Mouse (Mus musculus) midbrain, embryonic 12.5 days (tissue): ENCODE data around the gene Adgb. TPM values are rescaled to one million over a fixed set of nuclear protein-coding genes. Genes with fewer than 3 reads are reported as not detected.
A peak's percentile ranks its signal among the peaks of the same experiment; 100 is the strongest.
"Not testable (repeated sequence)": the region's sequence is repeated elsewhere in the genome, so short reads cannot be mapped to it uniquely, and the experiment has no call there.

Experiments
- ATAC-seq: fragments of 200-750 bp; cut with Nextera tagmentation; 2 replicates; pipeline ENCODE4 v1.8.0; 2017; ENCODE audit warnings: low read depth, moderate TSS enrichment, moderate library complexity; ENCODE audit not compliant: low FRiP score
- H3K27ac ChIP-seq: fragments of 300-500 bp; sonication (generic); replicated peaks from 2 replicates; pipeline ENCODE4 v1.5.1; 2016; ENCODE audit warnings: mild to moderate bottlenecking
- H3K27me3 ChIP-seq: fragments of 300-500 bp; sonication (generic); 2 replicates; pipeline ENCODE4 v1.6.1; 2016; ENCODE audit warnings: mild to moderate bottlenecking
- H3K36me3 ChIP-seq: fragments of 300-500 bp; sonication (generic); 2 replicates; pipeline ENCODE4 v1.6.1; 2016
- H3K4me1 ChIP-seq: fragments of 300-500 bp; sonication (generic); 2 replicates; pipeline ENCODE4 v1.6.1; 2016
- H3K4me2 ChIP-seq: fragments of 300-500 bp; sonication (generic); replicated peaks from 2 replicates; pipeline ENCODE4 v1.6.1; 2016; ENCODE audit warnings: mild to moderate bottlenecking, moderate library complexity
- H3K4me3 ChIP-seq: fragments of 300-500 bp; sonication (generic); 2 replicates; pipeline ENCODE4 v1.5.1; 2016; ENCODE audit warnings: mild to moderate bottlenecking
- H3K9ac ChIP-seq: fragments of 300-500 bp; sonication (generic); replicated peaks from 2 replicates; pipeline ENCODE4 v1.6.1; 2016; ENCODE audit warnings: mild to moderate bottlenecking, moderate library complexity
- H3K9me3 ChIP-seq: fragments of 300-500 bp; sonication (generic); 2 replicates; pipeline ENCODE4 v1.6.1; 2016; ENCODE audit warnings: mild to moderate bottlenecking
- WGBS: fragments of 180-500 bp; shearing (Covaris S2); methylation state at CpG from one replicate; pipeline ENCODE4 v1.1.7; 2016; 5-methylcytosine and 5-hydroxymethylcytosine counted together
- polyA plus RNA-seq: library from polyadenylated mRNA; unstranded; fragments of >200 nt; fragmentation: Nextera tagmentation; extraction: Ambion mirVana; gene quantifications from 2 replicates; pipeline ENCODE4 v1.2.1, GENCODE M21; 2016

Adgb gene
- polyA plus RNA-seq: 0.11 and 0.14 TPM in 2 replicates

DNA sequence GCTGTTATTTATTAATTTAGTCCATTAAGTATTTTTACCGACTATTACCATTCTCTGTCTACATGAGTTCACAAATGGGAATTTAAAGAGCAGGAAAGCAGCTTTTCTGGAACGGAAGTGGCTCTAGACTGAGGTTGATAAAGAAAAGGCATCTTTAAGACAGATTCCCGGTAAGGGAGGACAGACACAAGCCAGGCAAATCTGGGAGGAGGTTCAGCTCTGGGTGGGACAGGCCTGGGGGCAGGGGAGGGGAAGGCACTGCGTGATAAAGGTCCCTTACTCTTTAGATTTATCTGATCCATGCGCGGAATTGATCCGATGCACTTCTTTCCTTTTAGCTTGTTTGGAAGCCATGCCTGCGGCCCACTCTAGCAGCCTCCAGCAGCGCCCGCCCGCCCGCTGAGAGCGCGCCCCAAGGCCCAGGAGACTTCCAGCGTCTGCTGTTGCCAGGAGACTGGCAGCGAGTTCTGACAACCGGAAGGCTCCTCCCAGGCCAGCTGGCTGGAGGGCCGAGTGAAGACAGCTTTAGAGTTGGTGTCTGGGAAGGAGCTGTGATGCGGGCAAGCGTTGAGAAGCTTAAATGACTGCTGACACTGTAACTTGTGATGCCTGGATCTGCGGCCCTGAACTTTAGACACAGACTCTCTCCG lies at the start of gene Adgb:
Adgb (minus strand) TSS at position 366 of the 650 bp plus-strand sequence.
- 5% methylated on average over 22 of the region's 22 CpGs for WGBS
- H3K9ac ChIP-seq: peak within 1 kb of the TSS; percentile 41; the same call in 1 of the 2 replicates

DNA sequence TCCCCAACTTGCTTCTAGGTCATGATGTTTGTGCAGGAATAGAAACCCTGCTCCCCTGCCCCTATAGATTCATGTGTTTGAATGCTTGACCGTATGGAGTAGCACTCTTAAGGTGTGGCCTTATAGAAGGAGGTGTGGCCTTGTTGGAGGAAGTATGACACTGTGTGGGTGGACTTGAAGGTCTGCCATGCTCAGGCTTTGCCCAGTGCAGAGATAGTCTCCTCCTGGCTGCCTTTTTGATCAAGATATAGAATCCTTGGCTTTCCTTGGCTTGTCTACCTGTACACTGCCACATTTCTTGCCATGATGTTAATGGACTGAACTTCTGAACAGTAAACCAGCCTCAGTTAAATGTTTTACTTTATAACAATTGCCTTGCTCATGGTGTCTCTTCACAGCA lies 8.0 kb upstream of the Adgb start:
- ATAC-seq: no peak
- WGBS: 97% methylated on average over 1 of the region's 1 CpGs
- Histone ChIP-seq H3K4me3 (no peak overlapping the region), H3K27me3 (no peaks in the 10 kb centered on the region), H3K4me2 (no peak overlapping the region), H3K36me3 (no peaks in the 10 kb centered on the region), H3K9me3 (no peaks in the 10 kb centered on the region), H3K27ac (no peak overlapping the region), H3K4me1 (no peaks in the 10 kb centered on the region), H3K9ac (no peak overlapping the region)

More for the DNA sequence above, at the start of gene Adgb:
- Histone ChIP-seq H3K4me2 (peak within 1 kb of the TSS; percentile 54), H3K4me1 (peaks cover 14% of the 10 kb centered on the region), H3K27ac (no peak within 1 kb of the TSS; the same call in 1 of the 2 replicates), H3K27me3 (no peaks in the 10 kb centered on the region), H3K4me3 (peak within 1 kb of the TSS; percentile 32), H3K9me3 (no peaks in the 10 kb centered on the region), H3K36me3 (no peaks in the 10 kb centered on the region)
- peak; percentile 94 for ATAC-seq

DNA sequence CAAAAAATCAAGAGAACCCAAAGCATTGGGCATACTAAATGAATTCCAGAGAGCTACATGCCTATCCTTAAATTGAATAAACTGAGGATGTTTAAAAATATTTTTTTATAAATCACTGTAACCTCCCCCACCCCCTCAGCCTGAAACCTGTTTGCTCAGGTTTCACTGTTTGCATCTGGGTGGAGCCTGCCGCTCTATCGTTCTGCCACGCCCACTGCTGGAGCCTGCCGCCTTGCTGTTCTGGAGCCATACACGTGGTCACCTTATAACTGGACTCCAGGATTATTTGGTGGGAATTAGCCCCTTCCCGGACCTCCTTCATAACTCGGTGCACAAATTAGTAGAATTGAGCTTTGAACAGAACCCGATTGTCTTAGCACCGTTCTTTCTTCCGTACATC lies 5.3 kb upstream of the Adgb start:
- not testable (repeated sequence) for ATAC-seq, H3K9me3 ChIP-seq
- WGBS: 59% methylated on average over 10 of the region's 10 CpGs

DNA sequence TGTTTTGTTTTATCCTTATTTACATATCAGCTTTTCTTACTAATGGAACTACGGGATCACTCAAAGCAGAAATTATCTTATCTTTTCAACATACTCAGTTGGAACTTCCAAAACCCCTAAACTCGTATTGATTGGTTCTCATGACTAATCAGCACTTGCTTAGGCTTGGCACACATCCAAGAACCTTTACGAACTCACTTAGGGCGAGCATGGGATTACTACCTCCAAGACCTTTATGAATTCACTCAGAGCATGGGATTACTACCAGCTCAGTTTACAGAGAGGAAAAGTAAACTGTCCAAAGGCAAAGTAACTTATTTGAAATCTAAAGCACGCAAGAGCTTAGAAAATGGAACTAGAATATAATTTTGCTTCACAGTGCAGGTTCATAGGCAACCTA lies 4.8 kb upstream of the Adgb start:
- 76% methylated on average over 5 of the region's 5 CpGs for WGBS
- H3K4me1 ChIP-seq: peaks cover 9% of the 10 kb centered on the region

More for the DNA sequence above, 5.3 kb upstream of the Adgb start:
- not testable (repeated sequence) for H3K4me1 ChIP-seq, H3K27ac ChIP-seq, H3K36me3 ChIP-seq, H3K27me3 ChIP-seq, H3K9ac ChIP-seq, H3K4me2 ChIP-seq, H3K4me3 ChIP-seq

DNA sequence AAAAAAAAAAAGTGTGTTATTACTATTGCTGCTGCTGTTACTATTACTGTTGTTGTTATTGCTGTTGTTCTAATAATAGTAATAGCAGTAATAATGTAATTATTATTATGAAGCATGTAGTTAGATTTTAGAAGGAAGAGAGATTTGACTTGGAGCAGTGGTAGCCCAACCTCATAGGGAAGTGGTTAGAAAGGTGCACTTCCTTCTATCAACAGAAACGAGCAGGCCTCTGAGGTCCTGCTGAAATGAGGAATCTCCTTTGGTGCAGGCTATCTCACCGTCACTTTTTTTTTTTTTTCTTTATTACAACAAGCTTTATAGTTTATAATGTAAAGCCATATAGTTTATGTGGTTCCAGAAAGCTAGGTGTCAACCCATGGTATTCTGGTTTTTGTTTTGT lies 4.4 kb upstream of the Adgb start:
- Histone ChIP-seq H3K9me3 (no peaks in the 10 kb centered on the region), H3K4me1 (peaks cover 10% of the 10 kb centered on the region), H3K27ac (no peak overlapping the region), H3K36me3 (no peaks in the 10 kb centered on the region), H3K4me2 (no peak overlapping the region), H3K27me3 (no peaks in the 10 kb centered on the region), H3K4me3 (no peak overlapping the region), H3K9ac (no peak overlapping the region)
- ATAC-seq: no peak
- 94% methylated on average over 2 of the region's 2 CpGs for WGBS

More for the DNA sequence above, 4.8 kb upstream of the Adgb start:
- no peak for ATAC-seq
- Histone ChIP-seq H3K36me3 (no peaks in the 10 kb centered on the region), H3K9ac (no peak overlapping the region), H3K27me3 (no peaks in the 10 kb centered on the region), H3K9me3 (no peaks in the 10 kb centered on the region), H3K4me2 (no peak overlapping the region), H3K27ac (no peak overlapping the region), H3K4me3 (no peak overlapping the region)

DNA sequence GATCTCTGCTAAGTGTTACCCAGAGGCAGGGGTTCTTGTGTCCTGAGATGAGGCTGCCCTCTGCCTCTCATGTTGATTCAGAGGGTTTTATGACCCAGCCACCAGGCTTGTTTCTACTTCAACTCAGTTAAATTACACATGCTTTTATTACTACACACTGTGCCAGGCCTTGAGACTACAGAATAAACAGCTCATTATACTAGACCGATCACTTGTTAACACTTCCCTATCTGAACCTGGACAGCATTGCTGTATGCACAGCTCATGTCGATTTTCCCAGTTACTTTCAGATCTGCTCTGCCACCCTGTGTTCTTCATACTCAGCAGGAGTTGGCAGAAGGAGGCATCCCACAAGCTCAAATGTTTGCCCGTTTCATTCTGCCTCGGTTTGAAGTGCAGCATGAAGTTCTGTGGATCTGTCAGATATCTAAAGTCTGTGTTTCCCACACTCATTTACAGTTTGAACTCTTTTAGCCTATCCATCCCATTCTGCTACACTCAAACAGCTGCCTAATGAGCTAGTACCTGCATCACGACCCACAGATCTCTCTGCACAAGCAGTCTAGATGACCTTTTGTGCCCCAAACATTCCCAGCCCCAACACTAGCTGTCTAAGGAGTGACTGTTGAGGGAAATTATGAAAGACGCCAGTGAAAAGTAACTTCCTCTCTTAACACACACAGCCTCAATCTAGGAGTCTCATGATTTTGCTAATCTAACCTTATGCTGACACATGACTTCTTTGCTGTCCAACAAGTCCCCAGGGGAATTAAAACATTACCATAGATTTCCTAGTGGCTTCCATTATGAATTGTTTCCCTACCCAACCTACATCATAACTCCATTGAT lies 3.2 kb downstream of the Adgb start:
- no peak overlapping the region for H3K4me2 ChIP-seq
- no peak overlapping the region for H3K9ac ChIP-seq
- no peaks in the 10 kb centered on the region for H3K27me3 ChIP-seq
- H3K9me3 ChIP-seq: no peaks in the 10 kb centered on the region
- peaks cover 14% of the 10 kb centered on the region for H3K4me1 ChIP-seq
- H3K36me3 ChIP-seq: no peaks in the 10 kb centered on the region
- H3K4me3 ChIP-seq: no peak overlapping the region
- no peak for ATAC-seq
- 72% methylated on average over 6 of the region's 6 CpGs for WGBS
- no peak overlapping the region for H3K27ac ChIP-seq

DNA sequence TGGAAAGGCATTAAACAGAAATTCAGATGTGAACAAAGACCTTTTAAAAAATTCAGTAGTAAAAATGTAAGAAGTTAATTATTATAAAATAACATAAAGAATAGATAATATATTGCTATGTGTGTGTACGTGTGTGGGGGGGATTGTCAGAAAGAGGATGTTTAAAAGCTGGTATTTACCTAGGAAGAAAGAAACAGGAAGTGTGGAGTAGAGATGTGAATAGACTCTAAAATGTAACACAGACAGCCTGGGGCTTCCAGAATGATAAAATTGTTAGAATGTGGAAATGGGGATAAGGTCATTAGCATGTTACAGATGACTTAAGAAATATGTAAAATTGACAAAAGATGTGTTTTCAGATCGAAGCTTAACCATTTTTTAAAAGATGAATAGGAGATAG lies 12.0 kb downstream of the Adgb start:
- H3K4me3 ChIP-seq: no peak overlapping the region
- no peaks in the 10 kb centered on the region for H3K4me1 ChIP-seq
- H3K36me3 ChIP-seq: no peaks in the 10 kb centered on the region
- H3K27me3 ChIP-seq: no peaks in the 10 kb centered on the region
- no peak overlapping the region for H3K4me2 ChIP-seq
- no peak overlapping the region for H3K9ac ChIP-seq
- 80% methylated on average over 2 of the region's 2 CpGs for WGBS
- no peak for ATAC-seq
- H3K9me3 ChIP-seq: no peaks in the 10 kb centered on the region
- H3K27ac ChIP-seq: no peak overlapping the region

DNA sequence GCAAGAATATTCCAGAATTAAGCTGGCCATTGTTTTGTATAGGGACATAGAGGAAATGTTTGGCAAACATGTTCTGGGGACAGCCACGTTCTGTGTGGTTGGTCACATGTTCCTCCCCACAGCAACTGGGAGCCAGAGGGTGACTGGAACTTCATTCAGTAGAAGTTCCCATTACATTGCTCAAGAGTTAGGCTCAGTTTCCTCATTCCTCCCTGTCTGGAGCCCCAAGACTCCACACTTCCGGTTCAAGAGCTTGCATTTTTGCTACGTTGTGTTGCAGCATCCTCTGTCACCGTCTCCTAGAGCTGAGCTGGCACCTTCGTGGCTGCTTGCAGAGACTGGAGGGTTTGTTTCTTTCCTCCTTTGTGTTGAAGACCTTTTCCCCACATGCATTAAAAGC lies 15.1 kb downstream of the Adgb start:
- H3K4me1 ChIP-seq: no peaks in the 10 kb centered on the region
- H3K27ac ChIP-seq: no peak overlapping the region
- 87% methylated on average over 5 of the region's 5 CpGs for WGBS
- H3K9ac ChIP-seq: no peak overlapping the region
- H3K9me3 ChIP-seq: no peaks in the 10 kb centered on the region
- H3K4me2 ChIP-seq: no peak overlapping the region
- H3K36me3 ChIP-seq: no peaks in the 10 kb centered on the region
- no peak overlapping the region for H3K4me3 ChIP-seq
- H3K27me3 ChIP-seq: no peaks in the 10 kb centered on the region
- ATAC-seq: no peak

DNA sequence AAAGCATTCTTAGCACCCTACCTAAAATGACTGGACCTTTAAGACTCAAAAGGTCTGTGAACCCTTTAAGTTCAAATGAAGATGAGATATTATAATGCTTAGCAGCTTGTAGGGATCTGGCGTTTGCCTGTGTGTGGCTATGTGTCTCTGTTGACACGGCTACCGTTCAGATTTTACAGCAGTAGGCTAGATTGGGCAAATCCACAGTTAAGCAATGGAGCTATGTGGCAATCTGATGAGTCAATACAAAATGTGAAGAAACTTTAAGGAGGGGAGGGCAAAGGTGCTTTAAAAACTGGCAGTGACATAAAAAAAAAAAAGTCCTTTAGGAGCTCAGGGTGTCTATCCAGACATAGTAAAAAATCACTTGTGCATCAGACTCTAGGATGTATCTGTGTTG lies 23.1 kb downstream of the Adgb start:
- H3K4me2 ChIP-seq: no peak overlapping the region
- H3K4me3 ChIP-seq: no peak overlapping the region
- H3K36me3 ChIP-seq: no peaks in the 10 kb centered on the region
- ATAC-seq: no peak
- no peaks in the 10 kb centered on the region for H3K9me3 ChIP-seq
- no peak overlapping the region for H3K9ac ChIP-seq
- no peaks in the 10 kb centered on the region for H3K4me1 ChIP-seq
- no peaks in the 10 kb centered on the region for H3K27me3 ChIP-seq
- H3K27ac ChIP-seq: no peak overlapping the region
- 75% methylated on average over 3 of the region's 3 CpGs for WGBS

DNA sequence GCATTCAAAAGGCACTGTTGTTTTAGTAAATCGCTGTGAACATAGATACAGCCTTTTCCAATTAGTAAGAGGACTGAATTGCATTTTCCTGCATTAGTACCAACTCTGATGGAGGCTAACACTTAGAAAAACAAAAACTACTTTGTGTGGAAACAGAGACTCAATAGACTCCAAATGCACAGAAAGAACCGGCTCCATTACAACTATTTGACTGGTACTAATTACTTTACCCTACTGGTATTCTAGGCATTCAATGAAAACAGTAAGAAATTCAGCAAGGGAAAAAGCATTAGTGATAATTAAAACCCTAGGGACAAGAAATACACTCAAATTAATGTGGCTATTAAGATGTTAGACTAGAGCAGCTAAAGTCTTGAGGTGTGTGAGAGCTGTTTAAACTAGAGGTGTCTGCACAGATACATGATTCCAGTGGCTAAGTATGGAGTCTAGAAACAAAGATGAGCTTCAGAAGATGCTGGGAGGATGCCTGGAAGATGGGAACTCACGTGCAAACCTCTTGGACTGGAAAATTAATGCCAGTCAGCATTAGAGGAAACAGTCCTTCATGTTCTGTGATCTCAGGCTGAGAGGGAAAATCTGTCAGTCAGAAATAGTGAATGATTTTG lies 27.2 kb downstream of the Adgb start:
- Histone ChIP-seq H3K4me3 (no peak overlapping the region), H3K27ac (no peak overlapping the region), H3K4me1 (no peaks in the 10 kb centered on the region), H3K27me3 (no peaks in the 10 kb centered on the region), H3K4me2 (no peak overlapping the region), H3K9ac (no peak overlapping the region), H3K9me3 (no peaks in the 10 kb centered on the region), H3K36me3 (no peaks in the 10 kb centered on the region)
- ATAC-seq: no peak
- 74% methylated on average over 3 of the region's 3 CpGs for WGBS

DNA sequence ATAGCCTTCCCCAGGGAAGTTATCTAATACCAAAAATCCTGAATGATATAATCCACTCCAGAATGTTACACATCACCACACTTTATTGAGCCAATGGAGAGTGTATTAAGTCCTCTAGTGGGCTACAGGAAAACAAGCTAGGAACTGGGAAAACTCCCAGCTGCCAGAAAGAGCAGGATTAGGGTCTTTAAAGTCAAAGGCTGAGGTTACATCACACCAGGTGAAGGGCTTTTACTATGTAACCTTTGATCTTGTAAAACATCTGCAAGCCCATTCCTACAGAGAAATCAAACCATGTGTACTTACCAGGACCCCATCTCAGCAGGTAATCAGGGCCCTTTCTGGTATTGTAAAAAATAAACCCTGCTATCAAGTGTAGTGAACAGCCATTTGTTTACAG lies 28.6 kb downstream of the Adgb start:
- H3K9ac ChIP-seq: no peak overlapping the region
- no peaks in the 10 kb centered on the region for H3K4me1 ChIP-seq
- H3K27me3 ChIP-seq: no peaks in the 10 kb centered on the region
- H3K4me2 ChIP-seq: no peak overlapping the region
- no peaks in the 10 kb centered on the region for H3K36me3 ChIP-seq
- H3K9me3 ChIP-seq: no peaks in the 10 kb centered on the region
- H3K27ac ChIP-seq: no peak overlapping the region
- no peak overlapping the region for H3K4me3 ChIP-seq
- no peak for ATAC-seq

DNA sequence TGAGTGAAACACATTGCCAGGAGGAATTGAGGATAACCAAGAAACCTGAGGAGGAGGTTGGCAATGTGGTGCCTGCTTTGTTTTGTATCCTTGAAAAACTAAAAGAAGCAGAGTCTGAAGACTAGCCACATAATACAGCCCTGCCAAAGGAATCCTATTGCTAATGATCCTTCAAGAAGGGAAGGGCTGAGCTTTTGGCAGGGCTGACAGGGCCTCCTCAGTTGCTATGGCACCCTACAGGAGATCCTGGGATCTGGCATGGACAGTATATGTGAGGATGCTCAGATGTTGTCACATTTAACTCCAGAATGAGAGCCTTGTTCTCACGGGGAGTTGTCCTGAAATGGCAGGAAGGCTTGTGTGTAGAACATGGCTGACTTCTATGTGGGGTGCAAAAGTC lies 37.1 kb downstream of the Adgb start:
- 81% methylated on average over 1 of the region's 1 CpGs for WGBS
- no peaks in the 10 kb centered on the region for H3K27me3 ChIP-seq
- no peak overlapping the region for H3K9ac ChIP-seq
- H3K36me3 ChIP-seq: no peaks in the 10 kb centered on the region
- no peaks in the 10 kb centered on the region for H3K4me1 ChIP-seq
- no peak overlapping the region for H3K27ac ChIP-seq
- H3K4me2 ChIP-seq: no peak overlapping the region
- ATAC-seq: no peak
- H3K4me3 ChIP-seq: no peak overlapping the region
- H3K9me3 ChIP-seq: no peaks in the 10 kb centered on the region
